Mouse (Mus musculus) kidney, adult 9 months (tissue): ENCODE measurements around the gene Scd4.

Source experiments
- DNase-seq: peaks from one replicate; pipeline ENCODE4 v3.0.0; 2022

Gene Scd4

DNA sequence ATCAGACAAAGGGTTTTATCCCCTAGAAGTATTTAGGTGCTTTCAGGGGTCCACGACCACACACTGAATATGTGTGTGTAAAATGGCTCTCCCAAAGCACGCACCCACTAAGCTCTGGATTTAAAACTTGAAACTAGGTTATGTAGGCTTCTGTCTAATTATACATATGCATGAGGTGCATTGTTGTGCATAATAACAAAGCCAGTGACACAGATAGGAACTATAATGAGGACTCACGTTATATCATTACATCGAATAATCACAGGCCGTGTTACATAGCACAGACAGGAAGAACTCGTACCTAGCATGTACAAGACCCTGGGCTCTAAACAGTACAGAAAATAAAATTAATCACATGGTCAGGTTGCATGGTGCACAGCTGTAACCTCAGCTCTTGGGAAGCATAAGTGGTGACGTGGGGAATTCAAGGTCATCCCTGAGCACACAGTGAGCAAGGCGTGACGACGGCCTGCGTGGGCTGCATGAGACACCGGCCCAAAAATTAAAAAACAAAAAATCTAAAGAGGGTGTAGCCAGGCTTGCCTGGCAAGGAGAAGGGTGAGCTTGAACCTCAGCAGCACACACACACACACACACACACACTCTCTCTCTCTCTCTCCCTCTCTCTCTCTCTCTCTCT lies 49.9 kb downstream of the Scd4 start:
- no peak for DNase-seq

DNA sequence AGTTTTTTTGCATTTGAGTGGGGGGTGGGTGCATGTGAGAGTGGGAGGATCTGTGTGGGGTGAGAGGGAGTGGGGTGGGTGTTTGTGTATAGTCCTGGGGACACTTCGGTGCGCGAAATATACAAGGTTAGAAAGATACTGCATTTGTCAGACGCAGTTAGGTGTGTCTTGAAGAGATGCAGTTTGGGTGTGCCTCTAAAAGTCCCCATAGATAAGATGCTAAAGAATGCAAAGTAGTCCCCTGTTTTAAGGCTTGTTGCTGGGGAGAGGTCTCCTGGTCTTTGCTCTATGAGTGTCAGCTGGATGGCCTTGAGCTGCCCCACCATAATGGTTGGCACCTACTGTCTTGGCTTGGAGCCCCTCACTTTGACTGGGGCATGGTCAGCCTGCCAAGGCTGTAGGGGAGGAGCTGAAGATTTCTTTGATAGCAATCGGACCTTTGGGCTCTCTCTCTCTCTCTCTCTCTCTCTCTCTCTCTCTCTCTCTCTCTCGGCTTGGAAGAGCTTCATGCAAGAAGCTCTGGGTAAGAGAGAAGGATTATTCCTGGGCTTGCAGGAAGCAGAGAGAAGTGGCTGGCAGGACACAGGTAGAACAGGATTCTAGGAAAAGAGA lies 53.1 kb downstream of the Scd4 start:
- DNase-seq: no peak

DNA sequence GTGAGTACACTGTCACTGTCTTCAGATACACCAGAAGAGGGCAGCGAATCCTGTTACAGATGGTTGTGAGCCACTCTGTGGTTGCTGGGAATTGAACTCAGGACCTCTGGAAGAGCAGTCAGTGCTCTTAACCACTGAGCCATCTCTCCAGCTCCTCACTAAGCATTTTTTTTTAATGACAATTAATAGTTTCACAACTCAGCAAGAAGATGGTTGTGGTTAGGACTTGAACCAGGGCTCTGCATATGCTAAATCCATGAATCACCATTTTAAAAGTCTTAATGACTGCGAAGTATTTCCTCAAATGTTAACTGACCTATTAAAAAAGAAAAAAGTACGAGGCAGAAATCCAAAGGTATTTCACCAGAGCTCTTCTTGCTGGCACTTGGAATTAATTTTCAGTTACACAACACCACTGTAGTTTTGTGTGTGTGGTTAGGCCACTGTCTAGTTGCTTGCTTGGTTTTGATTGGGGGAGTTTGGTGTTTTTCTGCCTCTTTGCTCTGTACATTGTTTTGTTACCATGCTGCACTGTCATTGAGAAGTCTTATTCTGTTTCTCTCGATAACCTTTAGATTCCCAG lies 54.3 kb downstream of the Scd4 start:
- DNase-seq: no peak

DNA sequence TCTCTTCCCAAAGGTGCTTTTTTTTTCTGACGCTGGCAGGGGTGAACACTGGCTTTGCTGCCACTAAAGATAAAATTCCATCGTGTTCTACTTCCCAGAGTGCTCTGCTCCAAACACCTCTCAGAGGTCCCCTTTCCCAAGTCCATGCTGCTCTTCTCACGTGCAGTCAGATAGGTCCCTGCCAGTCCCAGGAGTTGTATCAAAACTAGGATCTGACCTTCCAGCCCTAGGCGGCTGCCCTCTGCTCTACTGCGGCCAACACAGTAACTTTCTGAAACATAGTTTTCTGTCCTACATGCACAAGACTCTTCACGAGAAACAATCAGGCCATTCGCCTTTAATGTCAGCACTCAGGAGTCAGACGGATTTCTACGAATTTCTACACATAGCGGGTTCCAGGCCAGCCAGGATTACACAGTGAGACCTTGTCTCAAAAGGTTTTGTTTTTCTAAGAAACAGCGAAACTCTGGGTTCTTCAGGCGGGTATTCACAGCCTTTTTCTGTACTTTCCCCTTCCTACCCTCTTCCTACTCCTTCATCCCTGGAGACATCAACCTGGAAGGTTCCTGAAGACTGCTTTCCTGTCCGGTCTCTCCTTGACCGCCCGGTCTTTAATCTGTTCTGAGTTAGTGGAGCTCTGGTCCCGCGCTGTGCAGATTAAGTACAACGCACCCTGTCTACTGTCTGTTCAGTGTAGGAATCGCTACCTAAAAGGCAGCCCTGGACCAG lies 55.0 kb downstream of the Scd4 start:
- DNase-seq: no peak

GRCm38 (mm10) chr19:44388475-44389428 lies 55.9 kb downstream of the Scd4 start:
- DNase-seq: peak; percentile 94

DNA sequence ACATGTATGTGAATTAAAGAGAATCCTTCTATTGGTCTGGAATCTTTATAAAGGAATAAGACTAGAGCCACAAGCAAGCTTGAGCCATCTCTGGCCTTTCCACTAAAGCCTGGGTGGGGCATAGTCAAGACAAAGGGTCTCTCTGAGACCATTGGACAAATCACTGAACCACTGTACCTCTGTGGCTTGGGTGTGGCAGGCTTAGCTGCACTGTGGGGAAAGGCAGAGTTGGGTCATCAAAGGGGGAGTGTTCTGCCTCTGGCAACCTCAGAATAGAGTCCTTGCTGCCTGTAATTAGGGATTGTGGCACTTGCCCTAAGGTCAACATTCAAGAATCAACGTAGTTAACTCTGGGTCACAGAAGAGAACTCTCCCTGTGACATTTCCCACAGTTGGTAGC lies 56.6 kb downstream of the Scd4 start:
- no peak for DNase-seq

DNA sequence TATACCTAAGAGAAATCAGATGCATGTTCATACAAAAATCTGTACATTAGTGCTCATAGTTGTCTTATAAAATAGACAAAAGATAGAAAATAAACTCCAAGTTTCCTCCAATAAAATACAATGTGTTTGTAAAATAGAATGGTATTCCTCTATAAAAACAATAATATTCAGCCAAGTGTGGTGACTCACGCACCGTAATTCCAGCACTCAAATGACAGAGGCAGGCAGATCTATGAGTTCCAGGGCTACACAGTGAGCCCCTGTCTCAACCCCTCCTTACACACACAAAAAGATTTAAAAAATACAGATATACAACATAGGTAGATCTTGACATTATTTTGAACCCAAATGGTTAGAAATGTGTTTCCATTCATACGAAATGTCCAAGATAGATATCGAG lies 59.0 kb downstream of the Scd4 start:
- no peak for DNase-seq

DNA sequence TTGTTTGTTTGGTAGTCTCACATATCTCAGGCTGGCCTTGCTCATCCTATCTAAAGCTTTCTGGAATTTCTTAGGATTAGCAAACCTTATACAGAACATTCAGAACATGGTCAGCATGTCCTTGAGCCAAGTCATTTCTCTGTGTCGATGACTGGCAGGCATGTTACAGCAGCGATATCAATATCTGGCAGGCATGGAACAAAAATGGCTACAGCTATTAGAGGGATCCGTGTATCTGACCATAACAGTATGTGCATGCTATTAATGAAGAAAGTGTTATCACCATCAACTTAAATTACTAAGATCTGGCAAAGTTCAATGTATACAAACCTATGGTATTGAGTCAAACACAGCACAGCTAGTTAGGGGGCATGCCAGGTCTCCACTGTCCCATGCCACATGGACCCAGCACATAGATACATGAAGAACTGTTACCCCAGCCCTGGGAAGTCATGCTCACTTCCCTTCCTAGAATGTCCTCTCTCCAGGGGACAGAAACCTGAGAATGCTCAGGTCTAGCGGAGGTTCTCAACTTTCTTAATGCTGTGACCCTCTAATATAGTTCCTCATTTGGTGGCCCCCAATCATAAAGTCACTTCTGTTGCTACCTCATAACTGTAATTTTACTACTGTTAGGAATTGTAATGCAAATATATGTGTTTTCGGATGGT lies 59.6 kb downstream of the Scd4 start:
- no peak for DNase-seq

DNA sequence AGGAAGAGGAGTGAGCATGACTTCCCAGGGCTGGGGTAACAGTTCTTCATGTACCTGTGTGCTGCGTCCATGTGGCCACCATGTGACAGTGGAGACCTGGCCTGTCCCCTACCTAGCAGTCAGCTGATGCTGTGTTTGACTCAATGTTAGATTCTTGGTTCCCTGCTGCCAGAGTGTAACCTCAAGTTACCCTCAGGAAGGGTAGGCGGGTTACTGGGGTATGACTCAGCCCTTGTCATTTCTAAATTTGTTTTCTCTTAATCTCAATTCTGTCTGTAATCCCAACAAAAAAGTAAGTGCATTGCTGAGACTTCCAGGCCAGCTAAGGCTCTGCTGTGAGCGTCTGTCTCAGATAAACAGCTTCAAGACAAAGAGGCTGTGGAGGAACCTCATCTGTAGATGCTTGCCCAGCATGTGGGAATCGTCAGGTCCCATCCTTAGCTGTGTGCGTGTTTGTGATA lies 61.1 kb downstream of the Scd4 start:
- no peak for DNase-seq

DNA sequence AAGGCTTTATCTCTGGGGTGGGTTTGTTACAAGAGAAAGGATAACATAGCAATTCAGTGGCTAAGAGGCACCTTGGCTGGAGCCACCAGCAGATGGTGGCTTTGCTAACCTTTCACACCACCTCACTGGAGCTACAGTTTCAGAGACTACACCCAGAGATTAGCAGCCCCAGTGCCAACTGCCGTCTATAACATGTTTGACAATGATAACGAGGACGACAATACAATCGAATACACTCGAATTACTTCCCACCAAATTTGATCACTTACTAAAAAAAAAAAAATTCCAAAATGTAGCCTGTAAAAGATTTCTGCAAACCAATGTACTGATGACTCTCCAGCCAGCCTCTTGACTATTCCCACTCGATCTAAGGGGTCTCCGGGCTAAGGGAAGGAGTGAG lies 62.1 kb downstream of the Scd4 start:
- no peak for DNase-seq
